ENCODE assay signal across 19 mouse cellular contexts in the genomic region with DNA sequence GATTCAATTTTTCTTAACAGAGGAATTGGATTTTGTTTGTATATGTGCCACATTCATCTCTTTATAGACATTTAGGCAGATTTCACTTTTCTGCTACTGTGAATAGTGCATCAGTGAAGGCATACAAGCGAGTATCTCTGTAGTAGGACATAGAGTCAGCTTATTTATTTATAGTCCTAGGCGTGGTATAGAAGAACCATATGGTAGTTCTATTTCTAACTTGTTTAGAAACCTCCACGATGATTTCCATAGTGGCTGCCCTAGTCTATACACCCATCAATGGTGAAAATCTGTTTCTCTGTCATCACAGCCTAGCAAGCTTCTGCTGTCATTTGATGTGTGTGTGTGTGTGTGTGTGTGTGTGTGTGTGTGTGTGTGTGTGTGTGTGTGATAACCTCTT.
"Had no signal": no experiment of that assay in that cellular context is flagged by ENCODE, and none has a peak within 500 bp of the region (broad histone marks: within the 10 kb centered on the region; RNA-seq: fewer than 3 reads in every experiment).

No protein-coding gene starts in this region.

- DNase-seq: lung, adult 18-20 months; lung, postnatal 36 days; midbrain, embryonic 14.5 days; retina, postnatal 1 day; right cerebral cortex, adult 18-20 months; right cerebral cortex, postnatal 25 days; right cerebral cortex, postnatal 4 days; spleen, adult 18-20 months; thymus, adult 2 months; thymus, postnatal 25 days; thymus, postnatal 4 days had no signal

- H3K36me3 ChIP-seq: midbrain, embryonic 10.5 days; midbrain, embryonic 12.5 days; neural tube, embryonic 13.5 days; neural tube, embryonic 15.5 days had no signal

- H3K4me3 ChIP-seq: midbrain, embryonic 10.5 days; midbrain, embryonic 12.5 days; myocyte; neural tube, embryonic 13.5 days; neural tube, embryonic 15.5 days had no signal

- H3K27ac ChIP-seq: liver, embryonic 14.5 days; midbrain, embryonic 10.5 days; midbrain, embryonic 12.5 days; neural tube, embryonic 13.5 days; neural tube, embryonic 15.5 days had no signal

- H3K9me3 ChIP-seq: midbrain, embryonic 10.5 days; midbrain, embryonic 12.5 days; neural tube, embryonic 13.5 days; neural tube, embryonic 15.5 days had no signal

- H3K27me3 ChIP-seq: midbrain, embryonic 12.5 days; neural tube, embryonic 13.5 days; neural tube, embryonic 15.5 days had no signal

- ATAC-seq: lung, postnatal 0 days; midbrain, embryonic 16.5 days had no signal

- H3K9ac ChIP-seq: liver, embryonic 14.5 days; midbrain, embryonic 12.5 days; neural tube, embryonic 13.5 days; neural tube, embryonic 15.5 days had no signal

- H3K4me2 ChIP-seq: midbrain, embryonic 12.5 days; neural tube, embryonic 13.5 days; neural tube, embryonic 15.5 days had no signal

- H3K4me1 ChIP-seq: midbrain, embryonic 10.5 days; midbrain, embryonic 12.5 days; neural tube, embryonic 13.5 days; neural tube, embryonic 15.5 days had no signal
